Mouse (Mus musculus) liver, embryonic 15.5 days (tissue): ENCODE results near the gene Plcg1. TPM values are rescaled to one million over a fixed set of nuclear protein-coding genes. Genes with fewer than 3 reads are reported as not detected.
A peak's percentile ranks its signal among the peaks of the same experiment; 100 is the strongest.

ENCODE experiments used
- ATAC-seq: fragments of 200-750 bp; cut with Nextera tagmentation; 2 replicates; pipeline ENCODE4 v1.8.0; 2017; ENCODE audit warnings: moderate number of reproducible peaks, mild to moderate bottlenecking, moderate library complexity; ENCODE audit not compliant: insufficient read depth
- H3K27ac ChIP-seq: fragments of 300-500 bp; sonication (generic); replicated peaks from 2 replicates; pipeline ENCODE4 v1.5.1; 2015; ENCODE audit warnings: mild to moderate bottlenecking, inconsistent platforms
- H3K27me3 ChIP-seq: fragments of 300-500 bp; sonication (generic); 2 replicates; pipeline ENCODE4 v1.6.1; 2015; ENCODE audit warnings: mild to moderate bottlenecking, inconsistent platforms
- H3K36me3 ChIP-seq: fragments of 300-500 bp; sonication (generic); replicated peaks from 2 replicates; pipeline ENCODE4 v1.6.1; 2015; ENCODE audit warnings: moderate library complexity, mild to moderate bottlenecking, inconsistent platforms
- H3K4me1 ChIP-seq: fragments of 300-500 bp; sonication (generic); replicated peaks from 2 replicates; pipeline ENCODE4 v1.6.1; 2015; ENCODE audit warnings: inconsistent platforms
- H3K4me2 ChIP-seq: fragments of 300-500 bp; sonication (generic); 2 replicates; pipeline ENCODE4 v1.6.1; 2015; ENCODE audit warnings: moderate library complexity, mild to moderate bottlenecking, inconsistent platforms
- H3K4me3 ChIP-seq: fragments of 300-500 bp; sonication (generic); replicated peaks from 2 replicates; pipeline ENCODE4 v1.5.1; 2015; ENCODE audit warnings: mild to moderate bottlenecking, inconsistent platforms
- H3K9ac ChIP-seq: fragments of 300-500 bp; sonication (generic); 2 replicates; pipeline ENCODE4 v1.6.1; 2015; ENCODE audit warnings: moderate library complexity, mild to moderate bottlenecking, inconsistent platforms
- H3K9me3 ChIP-seq: fragments of 300-500 bp; sonication (generic); replicated peaks from 2 replicates; pipeline ENCODE4 v1.6.1; 2016; ENCODE audit warnings: inconsistent platforms
- WGBS: fragments of 180-500 bp; shearing (Covaris S2); methylation state at CpG from one replicate; pipeline ENCODE4 v1.1.7; 2015; ENCODE audit warnings: mixed read lengths; ENCODE audit not compliant: insufficient replicate concordance; 5-methylcytosine and 5-hydroxymethylcytosine counted together
- polyA plus RNA-seq: library from polyadenylated mRNA; unstranded; fragments of >200 nt; fragmentation: Nextera tagmentation; extraction: Ambion mirVana; gene quantifications from 2 replicates; pipeline ENCODE4 v1.2.1, GENCODE M21; 2015

The Plcg1 gene
- polyA plus RNA-seq, 1 experiment from 2014 or later: 4.5 TPM

DNA sequence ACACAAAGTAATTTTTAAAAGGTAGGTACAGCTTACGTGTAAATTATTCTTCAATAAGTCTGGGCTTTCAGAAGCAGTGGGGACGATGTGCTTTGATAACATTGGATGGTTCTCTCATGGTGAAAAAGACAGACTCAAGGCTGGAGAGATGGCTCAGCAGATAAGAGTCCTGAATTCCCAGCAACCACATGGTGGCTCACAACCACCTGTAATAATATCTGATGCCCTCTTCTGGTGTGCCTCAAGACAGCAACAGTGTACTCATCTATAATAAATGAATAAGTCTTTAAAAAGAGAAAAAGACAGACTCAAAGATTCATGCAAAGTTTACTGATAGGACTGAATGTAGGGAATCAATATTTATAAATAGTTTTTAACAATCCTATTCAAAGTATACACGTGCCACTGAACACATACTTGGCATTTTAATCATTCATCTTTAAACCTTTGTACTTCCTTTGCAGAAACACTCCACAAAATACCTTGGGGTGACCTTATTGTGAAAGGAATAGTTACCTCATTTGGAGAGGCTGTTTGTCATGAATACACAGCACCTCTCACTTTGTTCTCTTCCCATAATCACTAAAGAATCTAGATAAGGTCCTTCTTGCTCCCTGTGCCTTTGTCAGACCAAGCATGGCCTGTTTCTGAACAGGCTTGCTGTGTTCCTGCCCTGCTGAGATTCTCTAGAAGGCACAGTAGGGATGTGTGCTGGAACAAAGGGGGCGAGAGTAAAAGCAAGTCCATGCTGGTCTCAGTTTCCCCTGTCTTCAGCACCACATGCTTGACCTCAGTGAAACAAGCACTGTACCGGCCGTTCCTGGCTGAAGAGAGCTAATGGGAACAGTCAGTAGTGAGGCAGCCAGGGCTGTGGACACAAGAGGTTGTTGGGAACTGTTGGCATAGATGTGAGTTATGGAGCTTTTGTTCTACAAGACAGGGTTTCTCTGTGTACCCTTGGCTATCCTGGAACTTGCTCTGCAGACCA lies 4.9 kb upstream of the Plcg1 start:
- Histone ChIP-seq H3K27me3 (peaks cover 23% of the 10 kb centered on the region), H3K4me2 (no peak overlapping the region), H3K36me3 (peaks cover 45% of the 10 kb centered on the region), H3K4me1 (peaks cover 13% of the 10 kb centered on the region), H3K4me3 (no peak overlapping the region), H3K27ac (no peak overlapping the region), H3K9ac (no peak overlapping the region), H3K9me3 (no peaks in the 10 kb centered on the region)
- ATAC-seq: no peak
- WGBS: 78% methylated on average over 6 of the region's 6 CpGs

DNA sequence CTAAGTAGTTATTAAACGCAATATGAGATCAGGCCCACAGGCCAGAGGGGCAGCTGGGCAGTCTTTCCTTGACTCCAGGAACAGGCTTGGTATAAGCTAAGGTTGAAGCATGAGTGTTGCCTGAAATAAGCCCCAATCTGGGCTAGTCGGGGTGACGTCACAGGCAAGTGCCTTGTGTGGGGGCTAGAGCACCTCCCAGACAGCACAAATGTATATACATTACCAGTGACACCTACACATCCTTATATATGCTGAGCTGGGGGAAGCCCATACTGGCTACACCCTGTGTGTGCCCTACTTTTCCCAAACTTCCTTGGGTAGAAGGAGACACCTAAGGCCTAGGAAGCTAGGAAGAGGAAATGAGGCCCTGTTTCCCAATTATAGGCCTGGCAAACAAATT lies 2.1 kb upstream of the Plcg1 start:
- H3K4me3 ChIP-seq: no peak overlapping the region
- 72% methylated on average over 3 of the region's 3 CpGs for WGBS
- peaks cover 20% of the 10 kb centered on the region for H3K36me3 ChIP-seq
- no peak for ATAC-seq
- peaks cover 48% of the 10 kb centered on the region for H3K27me3 ChIP-seq
- no peak overlapping the region for H3K9ac ChIP-seq
- no peak overlapping the region for H3K4me2 ChIP-seq
- peaks cover 26% of the 10 kb centered on the region for H3K4me1 ChIP-seq
- no peaks in the 10 kb centered on the region for H3K9me3 ChIP-seq
- no peak overlapping the region for H3K27ac ChIP-seq

DNA sequence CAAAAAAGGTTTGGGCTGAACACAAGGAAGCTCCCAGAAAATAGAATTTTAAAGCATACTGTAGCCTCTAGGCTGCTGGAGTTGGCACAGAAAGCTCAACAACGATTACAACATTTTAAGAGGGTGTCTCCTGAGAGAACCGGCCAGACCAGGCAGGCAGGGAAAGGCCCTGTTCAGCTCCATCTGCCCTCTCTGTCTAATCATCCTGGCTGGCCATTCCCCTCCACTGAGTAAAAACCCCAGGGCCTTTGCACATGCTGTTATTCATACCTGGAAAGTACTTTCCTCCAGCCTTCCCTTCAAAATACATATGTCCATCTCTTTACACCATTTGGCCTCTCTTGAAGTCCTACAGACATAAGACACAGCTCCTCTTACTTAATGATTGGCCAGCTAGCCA lies 1.7 kb upstream of the Plcg1 start:
- 65% methylated on average over 2 of the region's 2 CpGs for WGBS
- Histone ChIP-seq H3K27me3 (peaks cover 51% of the 10 kb centered on the region), H3K4me2 (no peak overlapping the region), H3K4me3 (no peak overlapping the region), H3K4me1 (peaks cover 26% of the 10 kb centered on the region), H3K36me3 (peaks cover 15% of the 10 kb centered on the region), H3K27ac (no peak overlapping the region), H3K9me3 (no peaks in the 10 kb centered on the region), H3K9ac (no peak overlapping the region)
- ATAC-seq: no peak

DNA sequence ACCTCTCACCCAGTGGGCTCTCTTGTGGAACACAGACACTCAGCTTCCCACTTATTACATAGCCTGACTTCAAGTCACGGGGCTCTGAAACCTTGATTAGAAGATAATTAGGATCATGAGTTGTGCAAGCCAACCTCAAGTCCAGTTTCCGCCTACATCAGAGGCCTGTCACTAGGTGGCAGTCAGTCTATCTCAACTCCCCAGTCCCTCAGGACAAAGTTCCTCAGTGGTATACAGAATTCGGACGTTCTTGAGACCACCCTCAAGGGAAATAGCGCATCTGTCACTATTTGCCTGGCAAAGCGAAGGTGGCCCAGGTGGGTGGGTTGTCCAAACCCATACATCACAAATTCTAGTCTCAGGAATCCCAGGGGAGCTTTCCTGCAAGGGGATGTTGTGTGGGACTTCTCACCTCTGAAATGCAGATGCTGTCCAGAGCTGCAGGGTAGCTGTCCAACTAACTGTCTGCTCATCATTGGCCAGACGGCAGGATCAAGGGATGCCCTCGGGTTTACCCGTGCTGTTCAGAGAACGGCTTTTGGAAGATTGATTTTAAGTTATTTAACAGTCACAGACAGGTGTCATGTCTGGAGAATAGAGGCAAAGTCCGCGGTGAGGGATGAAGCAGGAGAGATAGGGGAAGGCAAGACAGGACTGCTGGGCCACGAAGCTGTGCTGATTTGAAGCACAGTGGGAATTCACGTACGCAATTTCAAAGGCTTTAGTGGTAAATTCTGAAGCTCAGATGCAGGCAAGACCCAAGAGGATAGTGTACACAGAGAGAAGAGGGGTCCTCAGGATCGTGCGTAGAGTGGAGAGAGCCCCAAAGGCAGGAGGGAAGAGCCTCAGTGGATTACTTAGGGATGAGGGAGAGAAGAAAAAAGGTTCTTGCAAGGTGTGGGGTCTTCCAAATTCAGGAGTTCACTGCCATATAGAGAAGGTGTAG lies 976 bp upstream of the Plcg1 start:
- Histone ChIP-seq H3K9ac (no peak overlapping the region), H3K4me1 (peaks cover 33% of the 10 kb centered on the region), H3K27me3 (peaks cover 51% of the 10 kb centered on the region), H3K27ac (no peak overlapping the region), H3K4me3 (peak overlapping the region; percentile 90), H3K36me3 (peaks cover 8% of the 10 kb centered on the region), H3K4me2 (peak overlapping the region; percentile 98), H3K9me3 (no peaks in the 10 kb centered on the region)
- no peak for ATAC-seq
- 21% methylated on average over 17 of the region's 17 CpGs for WGBS

DNA sequence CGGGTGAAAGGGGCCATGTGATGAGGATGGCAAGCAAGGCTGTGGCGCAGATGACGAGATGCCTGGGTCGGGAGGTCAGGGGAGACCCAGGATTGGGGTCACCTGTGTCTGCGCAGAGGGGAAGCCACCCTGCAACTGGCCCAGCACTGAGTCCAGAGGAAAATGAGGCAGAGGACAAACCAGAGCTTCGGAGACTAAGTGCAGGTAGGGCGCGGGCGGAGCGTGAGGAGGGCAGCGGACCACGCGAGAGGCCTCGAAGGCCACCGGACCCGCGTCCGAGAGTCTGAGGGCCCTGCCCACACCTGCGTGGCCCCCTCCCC lies 343 bp upstream of the Plcg1 start:
- Histone ChIP-seq H3K9me3 (no peaks in the 10 kb centered on the region), H3K4me1 (peaks cover 34% of the 10 kb centered on the region), H3K27me3 (peaks cover 51% of the 10 kb centered on the region), H3K4me3 (peak overlapping the region; percentile 90), H3K9ac (peak overlapping the region; percentile 73; the same call in 1 of the 2 replicates), H3K36me3 (0 out of 2 replicates have a peak, but pooled peaks cover 2% of the 10 kb centered on the region), H3K27ac (no peak overlapping the region), H3K4me2 (peak overlapping the region; percentile 98)
- no peak for ATAC-seq
- WGBS: 8% methylated on average over 19 of the region's 19 CpGs

DNA sequence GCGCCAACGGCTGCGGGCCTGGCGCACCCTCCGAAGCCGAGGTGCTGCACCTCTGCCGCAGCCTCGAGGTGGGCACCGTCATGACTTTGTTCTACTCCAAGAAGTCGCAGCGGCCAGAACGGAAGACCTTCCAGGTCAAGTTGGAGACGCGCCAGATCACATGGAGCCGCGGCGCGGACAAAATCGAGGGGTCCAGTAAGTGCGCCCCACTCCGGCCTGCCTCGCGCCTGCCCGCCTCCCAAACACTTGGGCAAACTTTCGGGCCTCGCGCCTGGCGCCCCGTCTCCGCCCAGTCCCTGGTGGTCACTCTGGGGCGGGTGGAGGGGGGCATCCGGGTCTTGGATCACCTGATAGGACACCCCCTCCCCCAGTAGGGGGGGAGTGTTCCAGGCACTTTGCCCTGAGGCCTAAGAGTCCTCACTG lies 750 bp downstream of the Plcg1 start:
- Histone ChIP-seq H3K27ac (0 out of 2 replicates have a peak overlapping the region, but pooled peaks have one; percentile 55), H3K9me3 (no peaks in the 10 kb centered on the region), H3K36me3 (no peaks in the 10 kb centered on the region), H3K4me3 (peak overlapping the region; percentile 90), H3K27me3 (peaks cover 51% of the 10 kb centered on the region), H3K9ac (peak overlapping the region; percentile 73), H3K4me1 (peaks cover 34% of the 10 kb centered on the region), H3K4me2 (peak overlapping the region; percentile 98)
- peak; percentile 1; the same call in 1 of the 2 replicates for ATAC-seq
- WGBS: under 1% methylated on average over 32 of the region's 32 CpGs

DNA sequence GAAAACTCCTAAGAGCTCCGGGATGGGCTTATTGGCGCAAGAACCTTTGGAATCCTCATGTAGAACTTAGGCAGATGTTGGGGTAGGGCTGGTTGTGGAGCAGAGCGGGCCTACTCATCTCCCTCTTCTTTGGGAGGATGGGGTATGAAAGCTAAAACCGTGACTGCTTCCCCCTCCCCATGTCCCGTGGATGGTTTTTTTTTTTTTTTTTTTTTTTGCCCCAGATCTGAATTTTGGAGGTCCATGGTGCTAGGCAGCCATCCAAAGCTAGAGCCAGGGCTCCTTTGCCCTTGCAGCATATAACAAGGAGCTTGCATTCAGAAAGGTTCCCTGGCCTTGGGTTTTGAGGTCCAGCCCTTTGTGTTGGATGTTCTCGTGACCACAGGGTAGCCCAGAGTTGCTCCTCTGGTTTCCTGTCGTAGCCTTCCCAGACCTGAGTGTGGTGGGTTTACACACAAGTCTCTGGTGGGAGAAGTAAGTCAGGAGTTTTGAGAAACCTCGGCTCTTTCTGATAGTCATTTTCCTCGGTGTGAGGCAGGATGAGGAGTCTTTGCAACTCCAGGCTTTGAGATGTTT lies 1.4 kb downstream of the Plcg1 start:
- no peak overlapping the region for H3K27ac ChIP-seq

DNA sequence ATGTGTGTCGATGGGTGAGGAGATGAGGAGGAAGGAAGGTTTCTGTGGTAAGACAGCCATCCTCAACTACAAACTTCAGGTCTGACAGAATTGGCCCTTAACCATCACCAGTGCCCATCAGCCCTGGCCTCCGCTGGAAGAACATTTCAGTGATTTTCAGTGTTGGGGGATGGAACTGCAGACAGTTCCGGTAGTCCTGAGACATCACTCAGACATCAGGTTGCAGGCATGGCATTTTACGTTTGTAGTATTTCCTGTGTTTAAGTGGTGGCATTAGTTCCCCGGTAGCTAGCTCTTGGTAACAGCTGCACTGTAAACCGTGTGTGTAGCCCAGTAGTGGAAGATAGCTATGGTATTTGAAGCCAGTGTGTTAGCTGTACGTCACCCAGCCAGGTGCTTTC lies 2.0 kb downstream of the Plcg1 start:
- no peak for ATAC-seq
- no peaks in the 10 kb centered on the region for H3K36me3 ChIP-seq
- peaks cover 51% of the 10 kb centered on the region for H3K27me3 ChIP-seq
- H3K9me3 ChIP-seq: no peaks in the 10 kb centered on the region
- no peak overlapping the region for H3K9ac ChIP-seq
- 27% methylated on average over 7 of the region's 7 CpGs for WGBS
- H3K4me2 ChIP-seq: peak overlapping the region; percentile 98; the same call in 1 of the 2 replicates
- peak overlapping the region; percentile 90; the same call in 1 of the 2 replicates for H3K4me3 ChIP-seq
- H3K4me1 ChIP-seq: peaks cover 34% of the 10 kb centered on the region
- H3K27ac ChIP-seq: no peak overlapping the region

More for the DNA sequence above, 1.4 kb downstream of the Plcg1 start:
- peak overlapping the region; percentile 73; the same call in 1 of the 2 replicates for H3K9ac ChIP-seq
- peaks cover 34% of the 10 kb centered on the region for H3K4me1 ChIP-seq
- no peak for ATAC-seq
- peak overlapping the region; percentile 98 for H3K4me2 ChIP-seq
- WGBS: 23% methylated on average over 9 of the region's 9 CpGs
- H3K4me3 ChIP-seq: peak overlapping the region; percentile 90
- peaks cover 51% of the 10 kb centered on the region for H3K27me3 ChIP-seq
- no peaks in the 10 kb centered on the region for H3K36me3 ChIP-seq
- H3K9me3 ChIP-seq: no peaks in the 10 kb centered on the region

DNA sequence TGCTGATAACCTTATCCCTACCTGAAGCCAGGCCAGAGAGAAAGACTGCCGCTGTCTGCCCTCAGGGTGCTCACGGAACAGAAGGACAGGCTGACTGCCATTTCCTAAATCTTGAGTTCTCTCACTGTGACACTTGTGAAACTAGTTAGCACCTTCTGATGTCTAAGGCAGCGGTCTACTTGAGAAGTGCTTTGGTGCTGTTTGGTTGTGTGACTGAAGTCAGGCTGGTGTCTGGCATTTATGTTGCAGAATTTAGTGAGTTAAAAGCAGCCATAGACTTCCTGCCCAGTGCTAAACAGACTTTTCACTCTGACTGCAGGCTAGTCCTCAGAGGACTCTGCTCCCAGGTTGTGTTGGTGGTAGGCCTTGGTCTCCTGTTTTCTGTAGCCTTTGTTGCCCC lies 3.2 kb downstream of the Plcg1 start:
- Histone ChIP-seq H3K9me3 (no peaks in the 10 kb centered on the region), H3K36me3 (no peaks in the 10 kb centered on the region), H3K4me3 (no peak overlapping the region), H3K4me2 (no peak overlapping the region), H3K27me3 (peaks cover 46% of the 10 kb centered on the region), H3K9ac (no peak overlapping the region), H3K4me1 (peaks cover 37% of the 10 kb centered on the region), H3K27ac (no peak overlapping the region)
- 78% methylated on average over 3 of the region's 3 CpGs for WGBS
- ATAC-seq: no peak

DNA sequence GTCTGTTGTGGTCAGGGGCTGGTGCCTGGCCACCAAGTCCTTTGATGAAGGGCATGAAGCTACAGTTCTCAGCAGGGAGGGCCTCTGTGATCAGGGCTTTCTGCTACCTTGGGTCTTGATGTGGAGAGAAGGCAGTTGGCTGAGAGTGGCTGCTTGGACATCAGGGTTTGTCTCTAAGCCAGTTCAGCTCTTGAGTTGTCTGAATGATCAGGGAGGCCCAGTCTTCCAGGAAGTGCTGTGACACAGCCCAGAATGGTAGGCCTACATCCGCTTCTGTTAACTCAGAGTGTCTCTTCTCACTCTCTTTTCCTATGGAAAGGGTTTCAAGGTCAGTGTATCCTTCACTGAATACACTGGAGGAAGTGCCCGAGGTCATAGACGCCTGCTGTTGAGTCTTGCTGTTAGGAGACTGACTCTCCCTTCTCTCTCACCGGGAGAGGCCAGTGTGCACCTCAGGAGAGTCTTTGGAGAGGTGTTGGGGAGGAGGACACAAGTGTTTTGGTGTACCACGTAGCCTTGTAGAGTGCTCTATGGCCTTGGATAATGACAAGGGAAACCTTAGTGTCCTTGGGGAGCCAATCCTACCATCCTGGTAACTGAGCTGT lies 4.7 kb downstream of the Plcg1 start:
- no peak overlapping the region for H3K27ac ChIP-seq
- H3K9me3 ChIP-seq: no peaks in the 10 kb centered on the region
- peaks cover 32% of the 10 kb centered on the region for H3K27me3 ChIP-seq
- no peak overlapping the region for H3K4me3 ChIP-seq
- no peak for ATAC-seq
- H3K9ac ChIP-seq: no peak overlapping the region
- H3K4me1 ChIP-seq: peaks cover 37% of the 10 kb centered on the region
- 53% methylated on average over 5 of the region's 5 CpGs for whole genome bisulfite sequencing
- no peak overlapping the region for H3K4me2 ChIP-seq
- H3K36me3 ChIP-seq: no peaks in the 10 kb centered on the region
